Mouse (Mus musculus): ENCODE results near the gene Boc. TPM values are rescaled to one million over a fixed set of nuclear protein-coding genes. Genes with fewer than 3 reads are reported as not detected.

Gene Boc
- polyA plus RNA-seq, 1 experiment: 14.3 TPM

DNA sequence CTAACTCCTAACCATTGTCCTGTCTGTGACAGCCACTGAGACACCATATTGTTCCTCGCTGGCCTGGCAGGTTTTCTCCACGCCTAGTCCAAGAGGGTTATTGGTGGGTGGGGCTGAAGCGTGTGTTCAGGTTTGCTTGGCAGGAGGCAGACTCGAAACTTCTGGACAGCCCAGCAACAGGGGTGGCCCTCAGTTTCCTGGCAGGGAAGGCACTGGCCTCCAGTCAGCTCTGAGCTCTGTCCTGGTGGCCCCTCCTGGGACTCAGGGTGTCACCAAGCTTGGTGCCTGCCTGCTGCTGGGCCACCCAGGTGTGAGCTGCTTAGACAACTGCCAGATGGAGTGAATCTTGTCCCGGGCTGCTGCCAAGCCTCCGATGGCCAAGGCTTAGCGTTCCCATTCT lies 56.4 kb downstream of the Boc start:
- Histone ChIP-seq H3K27ac (ENCODE audit: insufficient read depth, low read length) (no peak overlapping the region), H3K4me1 (ENCODE audit: control insufficient read depth, insufficient read depth, low read length) (no peaks in the 10 kb centered on the region; the same call in 1 of the 2 replicates), H3K4me3 (ENCODE audit: insufficient read depth, low read length) (no peak overlapping the region)
- TF ChIP-seq POLR2A (IDR thresholded peaks at IDR 0.05; ENCODE audit: extremely low read depth, insufficient read depth, low read length) (no peak), CTCF (IDR thresholded peaks at IDR 0.05; ENCODE audit: extremely low read depth, insufficient read depth, low read length) (no peak)

DNA sequence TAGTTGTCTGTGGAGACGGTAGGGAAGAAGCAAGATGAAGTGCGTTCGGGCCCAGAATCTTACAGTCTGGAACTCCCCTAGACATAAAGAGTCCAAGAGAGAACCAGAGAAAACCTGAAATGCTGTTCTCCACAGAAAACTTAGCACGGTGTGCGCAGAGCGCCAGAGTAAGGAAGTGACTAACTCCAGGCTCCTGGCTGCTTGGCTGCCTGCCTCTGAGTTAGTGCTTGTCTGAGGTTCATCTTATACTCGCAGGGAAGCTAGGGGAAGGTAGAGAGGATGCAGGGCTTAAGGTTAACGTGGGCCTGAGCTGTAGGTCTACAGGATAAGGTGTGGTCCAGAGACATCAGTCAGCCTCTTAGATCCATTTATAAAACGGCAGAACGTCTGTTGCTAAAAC lies 56.9 kb downstream of the Boc start:
- Histone ChIP-seq H3K27ac (ENCODE audit: insufficient read depth, low read length) (no peak overlapping the region), H3K4me1 (ENCODE audit: control insufficient read depth, insufficient read depth, low read length) (no peaks in the 10 kb centered on the region; the same call in 1 of the 2 replicates), H3K4me3 (ENCODE audit: insufficient read depth, low read length) (no peak overlapping the region)
- TF ChIP-seq CTCF (IDR thresholded peaks at IDR 0.05; ENCODE audit: extremely low read depth, insufficient read depth, low read length) (no peak), POLR2A (IDR thresholded peaks at IDR 0.05; ENCODE audit: extremely low read depth, insufficient read depth, low read length) (no peak)

DNA sequence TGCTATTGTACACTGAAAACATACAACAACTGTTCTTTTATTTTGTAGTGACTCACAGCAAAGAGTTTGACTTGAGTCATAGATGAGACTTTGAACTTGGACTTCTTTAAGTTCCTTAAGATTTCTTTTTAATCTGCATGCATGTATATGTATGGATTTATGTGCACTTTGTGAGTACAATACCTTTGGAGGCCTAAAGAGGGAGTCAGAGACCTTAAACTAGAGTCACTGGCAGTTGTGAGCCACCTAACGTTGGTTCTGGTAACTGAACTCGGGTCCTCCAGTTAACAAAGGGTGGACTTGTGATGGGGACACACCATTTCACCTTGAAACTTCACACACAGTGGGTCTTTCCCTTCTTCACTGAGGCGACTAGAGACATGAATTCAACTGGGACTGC lies 60.2 kb downstream of the Boc start:
- Histone ChIP-seq H3K4me1 (ENCODE audit: control insufficient read depth, insufficient read depth, low read length) (0 out of 2 replicates have a peak, but pooled peaks cover 2% of the 10 kb centered on the region), H3K4me3 (ENCODE audit: insufficient read depth, low read length) (no peak overlapping the region), H3K27ac (ENCODE audit: insufficient read depth, low read length) (no peak overlapping the region)
- TF ChIP-seq CTCF (IDR thresholded peaks at IDR 0.05; ENCODE audit: extremely low read depth, insufficient read depth, low read length) (no peak), POLR2A (IDR thresholded peaks at IDR 0.05; ENCODE audit: extremely low read depth, insufficient read depth, low read length) (no peak)

DNA sequence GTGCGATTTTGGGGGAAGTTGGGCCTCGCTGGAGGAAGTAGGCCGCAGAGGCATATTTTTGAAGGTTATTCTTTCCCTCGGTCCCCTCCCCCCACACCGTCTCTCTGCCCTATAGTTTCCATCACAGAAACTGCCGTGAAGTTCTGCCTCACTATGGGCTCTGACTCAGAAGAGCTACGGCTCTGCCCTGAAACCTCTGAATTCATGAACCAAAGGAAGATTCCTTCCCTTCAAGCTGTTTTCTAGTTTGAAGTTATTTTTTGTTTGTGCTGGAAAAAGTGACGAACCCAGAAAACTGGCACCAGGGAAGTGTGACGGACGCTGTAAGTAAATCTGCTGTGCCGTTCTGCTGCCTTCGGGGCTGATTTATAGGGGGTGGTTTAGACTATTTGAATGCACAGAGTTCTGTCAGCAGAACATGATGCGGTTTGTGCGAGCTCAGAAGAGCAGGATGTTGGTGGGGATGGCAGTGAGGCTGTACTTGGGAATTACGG lies 61.7 kb downstream of the Boc start:
- no peak overlapping the region for H3K27ac ChIP-seq (ENCODE audit: insufficient read depth, low read length)
- no peak for TF ChIP-seq CTCF (IDR thresholded peaks at IDR 0.05; ENCODE audit: extremely low read depth, insufficient read depth, low read length)
- TF ChIP-seq POLR2A (IDR thresholded peaks at IDR 0.05; ENCODE audit: extremely low read depth, insufficient read depth, low read length): no peak
- 0 out of 2 replicates have a peak, but pooled peaks cover 2% of the 10 kb centered on the region for H3K4me1 ChIP-seq (ENCODE audit: control insufficient read depth, insufficient read depth, low read length)
- H3K4me3 ChIP-seq (ENCODE audit: insufficient read depth, low read length): no peak overlapping the region

DNA sequence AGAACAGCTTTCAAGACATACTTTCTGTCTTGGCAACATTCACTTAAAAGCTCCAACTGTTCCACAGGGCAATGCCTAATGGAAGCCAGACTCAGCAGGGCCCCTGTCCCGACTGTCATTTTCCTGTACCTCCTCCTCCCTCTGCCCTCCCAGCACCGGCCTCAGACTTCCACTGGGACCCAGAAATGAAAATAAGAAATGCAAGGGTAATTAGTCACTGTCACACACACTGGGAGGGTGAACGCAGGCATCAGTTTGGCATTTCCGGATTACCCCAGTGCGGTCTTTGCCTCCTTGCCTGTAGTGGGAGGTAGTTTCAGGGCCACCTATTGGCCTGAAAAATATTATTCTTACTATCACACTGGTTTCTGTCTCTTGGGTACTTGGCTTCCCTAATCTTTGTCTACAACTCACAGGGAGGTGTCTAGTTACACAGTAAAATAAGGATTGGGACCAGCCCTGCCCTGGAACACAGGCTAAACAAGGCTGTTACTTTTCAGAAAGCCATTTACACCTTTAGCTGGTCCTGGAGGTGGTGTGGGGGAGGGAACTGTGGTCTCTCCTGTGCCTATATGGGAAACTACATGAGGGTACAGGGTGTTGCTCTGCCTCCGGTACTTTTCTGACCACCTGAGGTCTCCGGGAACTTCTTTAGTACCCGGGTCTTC lies 64.1 kb downstream of the Boc start:
- 0 out of 2 replicates have a peak, but pooled peaks cover 2% of the 10 kb centered on the region for H3K4me1 ChIP-seq (ENCODE audit: control insufficient read depth, insufficient read depth, low read length)

DNA sequence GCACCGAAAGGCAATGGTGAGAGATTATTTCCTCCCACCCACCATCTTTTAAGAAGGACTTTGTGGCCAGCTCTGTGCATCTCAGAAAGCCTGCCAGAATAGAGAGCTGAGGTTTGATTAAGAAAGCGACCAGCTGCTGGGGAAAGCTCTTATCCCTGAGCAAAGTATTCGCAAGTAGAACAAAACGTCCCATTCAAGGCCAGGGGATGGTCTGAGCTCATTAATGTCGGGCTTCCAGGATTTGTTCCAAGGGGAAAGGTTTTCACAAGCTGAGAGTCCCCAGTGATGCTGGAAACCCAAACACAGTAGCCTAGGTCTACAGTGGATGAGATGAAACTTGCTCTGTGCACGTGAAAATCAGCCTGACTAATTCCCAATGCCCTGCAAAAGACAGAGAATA lies 64.8 kb downstream of the Boc start:
- 0 out of 2 replicates have a peak, but pooled peaks cover 2% of the 10 kb centered on the region for H3K4me1 ChIP-seq (ENCODE audit: control insufficient read depth, insufficient read depth, low read length)
- peak overlapping the region; percentile 33; the same call in 1 of the 2 replicates for H3K27ac ChIP-seq (ENCODE audit: insufficient read depth, low read length)
- no peak for TF ChIP-seq POLR2A (IDR thresholded peaks at IDR 0.05; ENCODE audit: extremely low read depth, insufficient read depth, low read length)
- no peak for TF ChIP-seq CTCF (IDR thresholded peaks at IDR 0.05; ENCODE audit: extremely low read depth, insufficient read depth, low read length)
- no peak overlapping the region for H3K4me3 ChIP-seq (ENCODE audit: insufficient read depth, low read length)

More for the DNA sequence above, 64.1 kb downstream of the Boc start:
- H3K27ac ChIP-seq (ENCODE audit: insufficient read depth, low read length): peak overlapping the region; percentile 32; the same call in 1 of the 2 replicates
- no peak for TF ChIP-seq CTCF (IDR thresholded peaks at IDR 0.05; ENCODE audit: extremely low read depth, insufficient read depth, low read length)
- no peak overlapping the region for H3K4me3 ChIP-seq (ENCODE audit: insufficient read depth, low read length)

DNA sequence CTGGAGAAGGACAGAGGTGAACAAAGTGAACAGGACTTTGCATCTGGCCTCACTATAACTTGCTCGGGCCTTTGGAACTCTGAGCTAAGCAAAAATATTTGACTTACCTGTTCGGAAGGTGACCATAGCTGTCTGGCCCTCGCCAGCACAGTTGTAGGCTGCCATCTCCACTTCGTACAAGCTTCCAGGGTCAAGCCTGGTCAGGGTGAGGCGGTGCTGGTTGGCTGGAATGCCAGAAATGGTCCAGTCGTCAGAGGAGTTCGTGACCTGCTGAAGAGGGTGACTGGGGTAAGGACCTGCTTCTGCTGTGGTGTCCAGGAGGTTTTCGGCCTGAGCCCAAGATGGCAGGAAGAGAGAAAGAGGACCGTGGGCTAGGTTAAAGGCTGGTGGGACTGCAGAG lies 66.0 kb downstream of the Boc start:
- Histone ChIP-seq H3K4me3 (ENCODE audit: insufficient read depth, low read length) (no peak overlapping the region), H3K4me1 (ENCODE audit: control insufficient read depth, insufficient read depth, low read length) (0 out of 2 replicates have a peak, but pooled peaks cover 2% of the 10 kb centered on the region), H3K27ac (ENCODE audit: insufficient read depth, low read length) (no peak overlapping the region; the same call in 1 of the 2 replicates)
- TF ChIP-seq POLR2A (IDR thresholded peaks at IDR 0.05; ENCODE audit: extremely low read depth, insufficient read depth, low read length) (no peak), CTCF (IDR thresholded peaks at IDR 0.05; ENCODE audit: extremely low read depth, insufficient read depth, low read length) (no peak)

DNA sequence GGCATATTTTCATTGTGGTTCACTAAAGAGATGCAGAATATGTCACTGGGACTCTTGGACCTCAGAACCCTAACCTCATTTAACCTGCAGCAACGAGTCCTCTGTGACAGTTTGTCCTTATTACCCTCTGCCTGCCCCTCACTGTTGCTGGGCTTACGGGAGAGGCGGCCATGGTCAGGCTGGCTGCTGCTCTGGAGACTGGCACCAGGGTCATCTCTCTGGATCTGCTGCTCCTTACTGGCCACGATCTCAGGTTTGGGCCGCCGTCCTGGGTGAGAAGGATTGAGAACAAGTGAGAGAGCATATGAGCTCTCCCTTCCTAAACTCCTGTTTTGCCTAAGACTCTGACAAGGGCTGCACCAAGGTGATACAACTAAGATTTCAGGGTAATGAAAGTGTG lies 66.5 kb downstream of the Boc start:
- no peak overlapping the region for H3K27ac ChIP-seq (ENCODE audit: insufficient read depth, low read length)

DNA sequence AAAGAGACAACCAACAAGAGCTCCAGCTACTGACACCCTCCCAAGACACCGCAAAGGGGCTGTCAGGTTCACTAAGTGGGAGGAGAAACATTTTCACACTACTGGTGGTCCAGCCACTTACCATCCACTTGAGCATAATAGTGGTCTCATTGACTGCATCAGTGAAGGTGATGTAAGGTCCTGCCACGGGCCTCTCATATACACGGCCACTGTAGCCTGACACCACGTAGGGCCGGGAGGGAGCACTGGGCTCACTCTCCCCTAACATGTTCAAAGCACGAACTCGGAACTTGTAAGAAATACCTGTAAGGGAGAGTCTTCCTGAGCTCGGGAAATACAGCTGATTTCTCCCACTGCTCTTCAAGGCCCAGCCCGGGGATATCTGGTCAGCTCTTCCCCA lies 67.6 kb downstream of the Boc start:
- H3K4me3 ChIP-seq (ENCODE audit: insufficient read depth, low read length): no peak overlapping the region
- 0 out of 2 replicates have a peak, but pooled peaks cover 2% of the 10 kb centered on the region for H3K4me1 ChIP-seq (ENCODE audit: control insufficient read depth, insufficient read depth, low read length)
- no peak overlapping the region for H3K27ac ChIP-seq (ENCODE audit: insufficient read depth, low read length)
- TF ChIP-seq CTCF (IDR thresholded peaks at IDR 0.05; ENCODE audit: extremely low read depth, insufficient read depth, low read length) (no peak), POLR2A (IDR thresholded peaks at IDR 0.05; ENCODE audit: extremely low read depth, insufficient read depth, low read length) (no peak)

More for the DNA sequence above, 66.5 kb downstream of the Boc start:
- TF ChIP-seq POLR2A (IDR thresholded peaks at IDR 0.05; ENCODE audit: extremely low read depth, insufficient read depth, low read length) (no peak), CTCF (IDR thresholded peaks at IDR 0.05; ENCODE audit: extremely low read depth, insufficient read depth, low read length) (no peak)
- H3K4me3 ChIP-seq (ENCODE audit: insufficient read depth, low read length): no peak overlapping the region
- H3K4me1 ChIP-seq (ENCODE audit: control insufficient read depth, insufficient read depth, low read length): 0 out of 2 replicates have a peak, but pooled peaks cover 2% of the 10 kb centered on the region

DNA sequence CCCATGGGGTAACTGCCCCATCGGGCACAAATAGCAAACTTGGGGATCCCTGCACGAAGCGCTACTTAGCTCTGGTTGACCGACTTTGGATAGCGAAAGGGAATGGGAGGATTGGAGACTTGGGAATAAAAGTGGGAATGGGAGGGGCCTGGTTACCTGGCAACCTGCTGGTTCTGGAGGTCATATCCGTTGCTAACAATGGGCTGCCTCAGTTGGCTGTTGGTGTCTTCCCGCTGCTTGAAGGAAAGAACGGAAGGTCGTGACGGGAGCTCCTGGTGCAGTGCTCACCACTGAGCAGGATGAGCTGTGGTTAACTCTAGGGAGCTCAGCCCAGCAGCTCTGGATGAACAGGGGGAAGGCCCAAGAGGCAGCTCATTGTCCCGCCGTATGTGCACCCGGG lies 71.5 kb downstream of the Boc start:
- H3K4me1 ChIP-seq (ENCODE audit: control insufficient read depth, insufficient read depth, low read length): no peaks in the 10 kb centered on the region
- H3K27ac ChIP-seq (ENCODE audit: insufficient read depth, low read length): no peak overlapping the region
- TF ChIP-seq CTCF (IDR thresholded peaks at IDR 0.05; ENCODE audit: extremely low read depth, insufficient read depth, low read length) (no peak), POLR2A (IDR thresholded peaks at IDR 0.05; ENCODE audit: extremely low read depth, insufficient read depth, low read length) (no peak)
- H3K4me3 ChIP-seq (ENCODE audit: insufficient read depth, low read length): no peak overlapping the region
